Mouse (Mus musculus) cerebellum, adult 2 months (tissue): ENCODE data around the gene Cenps.

Experiments
- CTCF ChIP-seq: fragments of 200-500 bp; IDR thresholded peaks from 2 replicates; pipeline ENCODE4 v1.5.1; 2011; ENCODE audit warnings: low read depth, mild to moderate bottlenecking, control low read depth, low read length, moderate library complexity, borderline replicate concordance; ENCODE audit not compliant: insufficient read depth
- POLR2A ChIP-seq: fragments of 200-500 bp; IDR thresholded peaks from 2 replicates; pipeline ENCODE4 v1.6.1; 2011; ENCODE audit warnings: low read length, control low read depth, borderline replicate concordance; ENCODE audit not compliant: insufficient read depth

DNA sequence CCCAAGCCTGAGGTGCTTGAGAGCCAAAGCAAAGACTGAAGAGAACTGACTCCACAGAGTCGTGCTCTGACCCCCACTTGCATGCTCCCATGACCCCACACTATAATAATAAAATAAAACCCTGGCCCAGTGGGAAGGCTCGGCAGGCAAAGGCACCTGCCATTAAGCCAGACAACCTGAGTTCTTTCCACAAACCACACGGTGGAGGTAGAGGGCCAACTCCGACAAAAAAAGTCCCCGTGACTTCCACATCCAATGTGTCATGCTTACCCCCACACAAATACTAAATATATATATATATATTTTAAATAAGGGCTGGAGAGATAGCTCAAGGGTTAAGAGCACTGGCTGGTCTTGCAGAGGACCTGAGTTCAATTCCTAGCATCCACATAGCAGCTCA, 26.7 kb upstream of the Cenps start:
- TF ChIP-seq POLR2A (no peak), CTCF (no peak)
